Mouse (Mus musculus) limb, embryonic 15.5 days (tissue): ENCODE results near the gene Grwd1. TPM values are rescaled to one million over a fixed set of nuclear protein-coding genes. Genes with fewer than 3 reads are reported as not detected.

Experiments used
- ATAC-seq: fragments of 200-750 bp; cut with Nextera tagmentation; 2 replicates; pipeline ENCODE4 v1.8.0; 2017; ENCODE audit warnings: low read depth, moderate TSS enrichment; ENCODE audit not compliant: insufficient number of reproducible peaks, low FRiP score, low TSS enrichment
- H3K27ac ChIP-seq: fragments of 300-500 bp; sonication (generic); 2 replicates; pipeline ENCODE4 v1.5.1; 2015; ENCODE audit warnings: moderate library complexity, mild to moderate bottlenecking, inconsistent platforms
- H3K27me3 ChIP-seq: fragments of 300-500 bp; sonication (generic); 2 replicates; pipeline ENCODE4 v1.6.1; 2015; ENCODE audit warnings: inconsistent platforms
- H3K36me3 ChIP-seq: fragments of 300-500 bp; sonication (generic); 2 replicates; pipeline ENCODE4 v1.6.1; 2015; ENCODE audit warnings: inconsistent platforms
- H3K4me1 ChIP-seq: fragments of 300-500 bp; sonication (generic); 2 replicates; pipeline ENCODE4 v1.6.1; 2015; ENCODE audit warnings: inconsistent platforms
- H3K4me2 ChIP-seq: fragments of 300-500 bp; sonication (generic); 2 replicates; pipeline ENCODE4 v1.6.1; 2015; ENCODE audit warnings: mild to moderate bottlenecking, inconsistent platforms
- H3K4me3 ChIP-seq: fragments of 300-500 bp; sonication (generic); 2 replicates; pipeline ENCODE4 v1.5.1; 2015; ENCODE audit warnings: mild to moderate bottlenecking, inconsistent platforms
- H3K9ac ChIP-seq: fragments of 300-500 bp; sonication (generic); 2 replicates; pipeline ENCODE4 v1.6.1; 2015; ENCODE audit warnings: inconsistent platforms
- H3K9me3 ChIP-seq: fragments of 300-500 bp; sonication (generic); 2 replicates; pipeline ENCODE4 v1.6.1; 2016; ENCODE audit warnings: inconsistent platforms
- WGBS: fragments of 180-500 bp; shearing (Covaris S2); methylation state at CpG from one replicate; pipeline ENCODE4 v1.1.7; 2015; 5-methylcytosine and 5-hydroxymethylcytosine counted together
- polyA plus RNA-seq: library from polyadenylated mRNA; unstranded; fragments of >200 nt; fragmentation: Nextera tagmentation; extraction: Ambion mirVana; gene quantifications from 2 replicates; pipeline ENCODE4 v1.2.1, GENCODE M21; 2015

Grwd1 gene
- polyA plus RNA-seq, 1 experiment from 2014 or later, result 56.3 TPM

DNA sequence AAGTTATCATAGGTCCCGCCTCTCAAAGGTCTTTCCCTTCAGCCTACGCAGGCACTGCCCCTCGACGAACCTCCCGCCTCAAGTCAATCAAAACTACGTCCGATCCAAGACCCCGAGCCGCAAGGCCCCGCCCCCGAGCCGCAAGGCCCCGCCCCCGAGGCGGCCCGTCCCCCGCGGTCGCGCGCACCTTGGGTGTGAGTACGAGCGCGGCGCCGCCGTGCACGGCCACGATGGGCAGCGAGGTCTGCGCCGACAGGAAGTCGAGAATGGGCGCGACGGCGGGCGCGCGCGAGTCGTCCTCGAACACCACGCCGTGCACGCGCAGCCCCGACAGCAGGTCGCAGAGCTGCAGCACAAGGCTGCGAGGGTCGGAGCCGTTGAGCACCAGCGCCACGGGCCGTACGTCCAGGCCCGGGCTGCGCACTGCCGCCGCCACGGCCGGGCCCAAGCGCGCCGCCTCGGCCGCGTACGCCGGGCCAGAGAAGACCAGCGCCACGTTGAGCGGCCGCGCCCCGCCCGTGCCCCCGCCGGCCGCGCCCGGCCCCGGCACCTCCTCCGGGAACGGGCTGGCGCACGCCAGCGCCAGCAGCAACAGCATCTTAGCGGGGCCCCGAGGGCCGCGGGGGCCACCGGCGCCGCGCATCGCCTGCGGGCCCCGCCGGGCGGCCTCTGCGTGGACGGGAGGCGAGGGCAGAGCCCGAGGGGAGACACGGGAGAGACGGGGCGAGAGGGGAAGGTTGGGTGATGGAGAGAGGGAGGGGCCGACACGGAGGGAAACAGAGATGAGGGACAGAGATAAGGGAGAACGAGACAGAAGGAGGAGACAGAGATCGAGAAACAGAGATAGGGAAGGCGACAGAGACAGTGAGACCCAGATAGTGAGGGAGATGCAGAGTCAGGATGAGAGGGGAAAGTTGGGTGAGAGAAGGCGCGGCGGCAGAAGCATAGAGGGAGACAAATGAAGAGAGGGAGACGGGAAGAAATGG, 35.5 kb upstream of the Grwd1 start:
- H3K36me3 ChIP-seq, result no peaks in the 10 kb centered on the region
- peak overlapping the region; percentile 85 for H3K27ac ChIP-seq
- 1% methylated on average over 102 of the region's 117 CpGs for WGBS
- peak overlapping the region; percentile 82 for H3K9ac ChIP-seq
- peak overlapping the region; percentile 76 for H3K4me2 ChIP-seq
- peak overlapping the region; percentile 78 for H3K4me3 ChIP-seq
- peaks cover 45% of the 10 kb centered on the region for H3K4me1 ChIP-seq
- ATAC-seq, result peak; percentile 73
- peaks cover 37% of the 10 kb centered on the region for H3K27me3 ChIP-seq
- H3K9me3 ChIP-seq, result no peaks in the 10 kb centered on the region

DNA sequence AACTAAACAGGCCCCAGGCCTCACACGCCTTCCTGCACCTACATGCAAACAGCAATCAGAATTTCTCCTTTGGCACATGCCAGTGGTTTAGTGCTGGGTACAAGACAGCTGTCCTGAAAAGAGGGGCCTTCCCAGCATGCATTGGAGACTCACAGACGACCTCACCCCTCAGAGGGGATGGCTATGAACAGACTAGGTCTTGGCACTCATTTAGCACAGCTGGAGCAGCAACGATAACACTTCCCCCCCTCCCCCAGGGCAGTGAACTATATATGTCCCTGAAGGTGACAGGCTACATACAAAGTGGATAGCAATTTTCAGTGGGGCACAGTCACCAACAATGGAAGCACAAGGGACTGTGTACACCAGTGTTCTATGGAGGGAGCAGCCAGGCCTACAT, 33.7 kb upstream of the Grwd1 start:
- WGBS, result 53% methylated on average over 3 of the region's 3 CpGs
- H3K4me1 ChIP-seq, result peaks cover 30% of the 10 kb centered on the region
- no peak for ATAC-seq
- H3K9me3 ChIP-seq, result no peaks in the 10 kb centered on the region
- H3K4me3 ChIP-seq, result no peak overlapping the region
- peaks cover 29% of the 10 kb centered on the region for H3K27me3 ChIP-seq
- no peaks in the 10 kb centered on the region for H3K36me3 ChIP-seq
- no peak overlapping the region for H3K4me2 ChIP-seq
- H3K27ac ChIP-seq, result no peak overlapping the region
- no peak overlapping the region for H3K9ac ChIP-seq

DNA sequence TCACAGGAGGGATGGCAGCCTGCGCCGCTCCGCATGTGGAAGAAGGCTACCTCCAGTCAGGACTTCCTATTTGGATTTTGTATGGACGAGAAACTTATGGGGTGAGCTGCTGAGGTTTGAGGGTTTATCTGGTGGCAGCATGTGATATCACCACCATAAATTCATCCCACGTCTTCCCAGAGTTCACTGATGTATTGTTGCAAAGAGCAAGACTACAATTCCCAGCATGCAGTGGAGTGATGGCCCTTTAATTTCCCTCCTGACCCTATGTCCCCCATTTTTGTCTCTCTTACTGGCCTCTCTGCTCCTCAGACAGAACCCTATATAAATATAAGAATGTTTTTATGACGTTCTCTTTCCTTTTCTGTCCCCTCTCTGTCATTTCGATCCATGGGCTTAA, 32.1 kb upstream of the Grwd1 start:
- Histone ChIP-seq H3K36me3 (no peaks in the 10 kb centered on the region), H3K4me2 (no peak overlapping the region), H3K27me3 (peaks cover 19% of the 10 kb centered on the region), H3K4me1 (peaks cover 18% of the 10 kb centered on the region), H3K27ac (no peak overlapping the region), H3K9ac (no peak overlapping the region), H3K9me3 (no peaks in the 10 kb centered on the region), H3K4me3 (no peak overlapping the region)
- WGBS, result 87% methylated on average over 7 of the region's 7 CpGs
- no peak for ATAC-seq

DNA sequence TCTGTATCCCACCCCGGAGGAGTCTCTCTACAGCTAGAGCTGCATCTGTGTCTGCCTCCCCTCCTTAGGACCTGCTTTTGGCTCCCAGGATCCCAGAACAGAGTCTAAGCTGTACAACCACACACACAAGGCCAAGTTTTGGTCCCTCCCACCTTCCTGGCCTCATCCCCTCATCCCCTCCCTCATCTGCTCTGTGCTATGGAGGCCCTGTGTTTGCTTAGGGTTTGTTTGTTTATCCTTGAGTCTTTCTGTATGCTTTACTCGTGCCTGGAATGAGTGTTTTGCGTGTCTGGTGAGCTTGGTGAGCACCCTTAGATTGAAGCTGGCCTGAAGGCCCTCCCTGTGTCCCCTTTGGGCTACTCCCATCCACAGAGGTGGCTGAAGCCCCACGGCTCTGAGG, 28.3 kb upstream of the Grwd1 start:
- H3K9ac ChIP-seq, result no peak overlapping the region
- H3K27ac ChIP-seq, result no peak overlapping the region
- no peak overlapping the region for H3K4me2 ChIP-seq
- WGBS, result 55% methylated on average over 4 of the region's 4 CpGs
- no peak overlapping the region for H3K4me3 ChIP-seq
- H3K27me3 ChIP-seq, result peaks cover 39% of the 10 kb centered on the region
- no peaks in the 10 kb centered on the region for H3K9me3 ChIP-seq
- no peak for ATAC-seq
- H3K36me3 ChIP-seq, result no peaks in the 10 kb centered on the region
- H3K4me1 ChIP-seq, result peaks cover 17% of the 10 kb centered on the region

DNA sequence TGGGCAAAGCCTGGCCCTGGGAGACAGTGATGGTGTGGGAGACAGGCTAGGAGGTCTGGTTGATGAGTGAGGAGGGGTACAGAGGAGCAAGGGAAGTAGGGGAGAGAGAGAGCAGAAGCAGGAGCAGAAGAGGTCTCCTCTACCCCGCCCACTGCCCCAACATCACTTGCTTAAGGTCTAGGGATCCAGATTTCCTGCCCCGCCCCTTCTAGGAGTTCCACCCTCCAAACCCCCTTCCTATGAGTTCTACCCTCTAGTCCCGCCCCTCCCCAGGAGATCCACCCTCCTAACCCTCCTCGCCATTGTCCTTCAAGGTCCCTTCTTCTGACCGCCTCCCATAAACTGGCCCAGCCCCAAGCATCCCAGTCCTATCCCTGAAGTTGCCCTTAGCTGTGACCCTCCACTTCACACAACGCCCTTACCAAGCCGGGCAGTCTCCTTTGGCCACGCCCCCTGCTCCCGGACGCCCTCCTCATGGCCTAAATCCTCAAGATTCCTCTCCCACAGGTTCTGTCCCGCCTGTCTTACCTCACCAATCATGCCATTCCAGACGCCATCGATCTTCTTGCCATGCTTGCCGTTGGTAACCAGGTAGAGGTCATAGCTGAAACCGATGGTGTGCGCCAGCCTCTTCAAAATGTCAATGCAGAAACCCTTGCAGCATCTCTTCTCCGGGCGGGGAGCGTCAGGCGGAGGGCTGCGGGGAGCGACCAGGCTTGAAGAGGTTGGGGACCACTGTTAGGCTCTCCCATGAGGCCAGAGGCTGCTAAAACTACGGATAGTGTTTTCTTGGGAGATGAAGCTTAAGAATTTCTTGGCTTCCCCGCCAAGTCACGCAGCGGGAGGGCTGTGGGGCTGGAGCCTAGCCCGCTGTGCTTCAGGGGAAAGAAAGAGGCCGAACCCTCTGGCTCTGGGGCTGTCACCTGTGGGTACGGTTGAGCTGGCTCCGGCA, 26.5 kb upstream of the Grwd1 start:
- no peak overlapping the region for H3K27ac ChIP-seq
- no peak; the same call in 1 of the 2 replicates for ATAC-seq
- no peaks in the 10 kb centered on the region for H3K9me3 ChIP-seq
- peak overlapping the region; percentile 20; the same call in 1 of the 2 replicates for H3K9ac ChIP-seq
- H3K4me2 ChIP-seq, result peak overlapping the region; percentile 67
- 2% methylated on average over 29 of the region's 30 CpGs for WGBS
- H3K27me3 ChIP-seq, result peaks cover 39% of the 10 kb centered on the region
- peak overlapping the region; percentile 42 for H3K4me3 ChIP-seq
- peaks cover 17% of the 10 kb centered on the region for H3K4me1 ChIP-seq
- no peaks in the 10 kb centered on the region for H3K36me3 ChIP-seq

DNA sequence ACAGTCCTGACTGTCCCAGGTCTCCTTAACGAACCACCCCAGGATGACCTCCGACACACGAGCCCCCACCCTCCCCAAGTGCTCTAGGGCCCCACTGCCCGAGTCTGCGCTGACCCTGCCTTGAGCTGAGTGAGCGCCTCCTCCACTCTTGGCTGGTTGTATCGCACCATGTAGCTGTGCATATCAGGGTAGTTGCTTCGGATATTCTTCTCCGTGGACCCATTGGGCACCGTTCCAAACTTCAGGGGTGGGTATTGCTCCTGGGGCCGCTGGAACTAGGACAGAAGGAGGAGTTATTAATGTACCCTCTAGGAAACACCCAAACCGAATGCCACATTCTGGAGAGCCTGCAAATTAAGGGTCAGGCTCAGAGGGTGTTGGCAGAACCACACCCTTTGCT, 22.3 kb upstream of the Grwd1 start:
- Histone ChIP-seq H3K4me2 (no peak overlapping the region), H3K4me1 (peaks cover 20% of the 10 kb centered on the region), H3K9ac (no peak overlapping the region), H3K36me3 (no peaks in the 10 kb centered on the region), H3K4me3 (no peak overlapping the region), H3K27ac (no peak overlapping the region), H3K27me3 (peaks cover 24% of the 10 kb centered on the region), H3K9me3 (no peaks in the 10 kb centered on the region)
- WGBS, result 74% methylated on average over 12 of the region's 12 CpGs
- ATAC-seq, result no peak

DNA sequence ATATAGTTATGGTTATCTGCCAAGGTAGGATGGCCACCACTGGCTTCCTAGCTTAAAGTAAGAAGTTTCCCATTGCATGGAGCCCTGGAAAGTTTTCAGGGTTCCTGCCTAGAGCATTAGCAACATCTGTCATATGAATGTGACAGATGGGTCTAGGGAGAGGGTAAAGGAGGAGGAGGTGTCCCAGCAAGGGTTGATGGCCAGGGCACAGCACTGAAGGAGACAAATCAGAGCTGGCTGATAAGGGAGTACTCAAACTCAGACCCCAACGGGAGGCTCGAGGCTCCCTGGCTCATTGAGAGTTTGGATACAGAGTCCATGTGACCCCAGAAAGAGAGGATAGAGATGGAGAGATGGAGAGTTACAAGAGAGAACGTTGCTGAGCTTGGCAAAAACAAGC, 19.9 kb upstream of the Grwd1 start:
- no peak for ATAC-seq
- Histone ChIP-seq H3K27me3 (peaks cover 10% of the 10 kb centered on the region; the same call in 1 of the 2 replicates), H3K9ac (no peak overlapping the region), H3K9me3 (no peaks in the 10 kb centered on the region), H3K4me2 (no peak overlapping the region), H3K4me1 (0 out of 2 replicates have a peak, but pooled peaks cover 5% of the 10 kb centered on the region), H3K36me3 (no peaks in the 10 kb centered on the region), H3K4me3 (no peak overlapping the region), H3K27ac (no peak overlapping the region)
- WGBS, result 68% methylated on average over 3 of the region's 3 CpGs

DNA sequence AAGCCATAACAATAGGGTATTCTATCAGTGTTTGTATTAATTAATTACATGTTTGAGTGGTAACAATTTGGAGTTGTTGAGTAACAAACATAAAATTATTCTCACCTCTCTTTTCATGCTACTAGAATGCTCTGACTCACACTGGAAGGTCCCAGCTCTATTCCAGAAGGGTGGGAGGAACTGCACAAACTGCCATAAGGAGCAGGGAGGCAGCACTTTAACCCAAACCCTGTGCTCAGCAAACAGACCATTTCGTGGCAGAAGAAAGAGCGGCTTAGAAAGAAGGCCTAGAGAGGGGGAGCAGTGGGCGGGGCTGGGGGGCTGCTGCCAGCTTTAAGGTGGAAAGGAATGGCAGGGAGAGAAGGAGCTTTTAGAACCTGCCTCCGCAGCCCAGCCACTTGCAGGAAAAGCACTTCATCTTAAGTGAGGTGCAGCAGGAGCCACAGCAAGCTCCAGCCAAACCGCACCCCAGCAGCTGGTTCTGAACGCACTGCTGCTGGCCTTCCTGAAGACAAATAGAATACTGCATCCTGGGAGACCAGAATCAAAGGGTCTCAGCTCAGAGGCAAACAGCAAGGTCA, 17.8 kb upstream of the Grwd1 start:
- ATAC-seq, result no peak
- 16% methylated on average over 6 of the region's 6 CpGs for WGBS
- H3K9ac ChIP-seq, result no peak overlapping the region
- no peaks in the 10 kb centered on the region for H3K9me3 ChIP-seq
- no peaks in the 10 kb centered on the region for H3K36me3 ChIP-seq
- H3K27me3 ChIP-seq, result peaks cover 3% of the 10 kb centered on the region; the same call in 1 of the 2 replicates
- H3K27ac ChIP-seq, result no peak overlapping the region
- H3K4me2 ChIP-seq, result no peak overlapping the region
- H3K4me1 ChIP-seq, result 0 out of 2 replicates have a peak, but pooled peaks cover 5% of the 10 kb centered on the region
- no peak overlapping the region for H3K4me3 ChIP-seq

DNA sequence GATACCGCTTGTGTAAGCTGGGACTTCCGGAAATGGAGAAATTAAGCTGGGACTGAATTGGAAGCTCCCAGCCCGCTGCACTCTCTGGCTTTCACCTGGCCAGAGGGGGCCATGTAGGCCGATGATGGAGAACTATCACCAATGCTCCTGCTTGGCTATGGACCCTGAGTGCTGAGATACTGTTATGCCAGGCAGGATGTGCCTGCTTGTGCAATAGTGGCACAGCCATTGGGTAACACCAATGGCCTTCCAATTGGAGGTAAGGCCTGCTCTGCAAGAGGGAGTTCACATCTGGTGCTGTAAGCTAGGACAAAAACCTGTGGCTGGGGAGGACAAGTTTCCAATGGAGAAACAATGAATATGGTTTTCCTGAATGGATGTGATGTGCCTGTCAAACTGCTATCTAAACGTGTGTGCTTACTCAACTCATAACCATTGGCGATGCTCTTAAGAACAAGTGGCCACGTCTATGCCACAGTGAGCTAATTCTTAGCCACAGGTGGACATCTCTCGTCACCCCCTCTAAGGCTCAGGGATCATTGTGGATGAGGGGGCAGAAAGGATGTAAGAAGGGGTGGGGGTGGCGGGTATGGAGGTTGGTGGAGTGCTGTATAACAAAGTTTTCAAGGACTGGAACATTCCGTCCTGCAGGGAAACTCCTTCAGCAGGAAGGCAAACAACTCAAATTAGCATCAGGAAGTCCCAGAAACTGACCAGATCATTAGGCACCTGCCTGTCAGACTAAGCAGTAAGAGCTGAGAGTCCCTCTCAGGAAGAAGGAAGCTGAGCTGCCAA, 12.4 kb upstream of the Grwd1 start:
- no peak overlapping the region for H3K4me2 ChIP-seq
- peaks cover 27% of the 10 kb centered on the region for H3K27me3 ChIP-seq
- no peak overlapping the region for H3K27ac ChIP-seq
- H3K9me3 ChIP-seq, result no peaks in the 10 kb centered on the region
- no peak overlapping the region for H3K9ac ChIP-seq
- H3K4me1 ChIP-seq, result no peaks in the 10 kb centered on the region
- 84% methylated on average over 10 of the region's 10 CpGs for WGBS
- no peak for ATAC-seq
- H3K36me3 ChIP-seq, result no peaks in the 10 kb centered on the region
- no peak overlapping the region for H3K4me3 ChIP-seq

DNA sequence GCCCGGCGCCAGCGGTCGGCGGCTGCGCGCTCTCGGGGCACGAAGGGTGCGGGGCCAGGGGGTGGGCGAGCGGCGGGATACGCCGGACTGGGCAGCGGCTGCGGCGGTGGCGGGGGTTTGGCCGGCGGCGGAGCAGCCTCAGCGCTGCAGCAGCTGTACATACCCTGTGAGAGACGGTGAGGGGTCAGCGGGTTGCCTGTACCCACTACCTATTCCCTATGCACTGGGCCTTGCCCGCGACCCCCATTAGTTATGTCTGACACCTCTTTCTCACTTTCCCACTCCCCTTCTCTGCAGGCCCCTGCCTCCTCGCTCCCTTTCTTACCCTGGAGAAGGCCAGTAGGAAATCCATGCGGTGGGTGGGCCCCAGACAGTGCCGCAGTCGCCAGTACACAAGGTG, 3.2 kb upstream of the Grwd1 start:
- peak overlapping the region; percentile 64 for H3K4me2 ChIP-seq
- H3K4me3 ChIP-seq, result peak overlapping the region; percentile 47
- H3K27ac ChIP-seq, result no peak overlapping the region
- H3K4me1 ChIP-seq, result peaks cover 30% of the 10 kb centered on the region
- 5% methylated on average over 11 of the region's 31 CpGs for WGBS
- no peaks in the 10 kb centered on the region for H3K9me3 ChIP-seq
- H3K27me3 ChIP-seq, result peaks cover 60% of the 10 kb centered on the region
- ATAC-seq, result no peak
- peaks cover 7% of the 10 kb centered on the region for H3K36me3 ChIP-seq
- 0 out of 2 replicates have a peak overlapping the region, but pooled peaks have one; percentile 14 for H3K9ac ChIP-seq
